Mouse (Mus musculus): Measurements from ENCODE around the gene Cdk19. TPM values are rescaled to one million over a fixed set of nuclear protein-coding genes. Genes with fewer than 3 reads are reported as not detected.

Gene Cdk19
- polyA plus RNA-seq, 1 experiment = 21.5 TPM

DNA sequence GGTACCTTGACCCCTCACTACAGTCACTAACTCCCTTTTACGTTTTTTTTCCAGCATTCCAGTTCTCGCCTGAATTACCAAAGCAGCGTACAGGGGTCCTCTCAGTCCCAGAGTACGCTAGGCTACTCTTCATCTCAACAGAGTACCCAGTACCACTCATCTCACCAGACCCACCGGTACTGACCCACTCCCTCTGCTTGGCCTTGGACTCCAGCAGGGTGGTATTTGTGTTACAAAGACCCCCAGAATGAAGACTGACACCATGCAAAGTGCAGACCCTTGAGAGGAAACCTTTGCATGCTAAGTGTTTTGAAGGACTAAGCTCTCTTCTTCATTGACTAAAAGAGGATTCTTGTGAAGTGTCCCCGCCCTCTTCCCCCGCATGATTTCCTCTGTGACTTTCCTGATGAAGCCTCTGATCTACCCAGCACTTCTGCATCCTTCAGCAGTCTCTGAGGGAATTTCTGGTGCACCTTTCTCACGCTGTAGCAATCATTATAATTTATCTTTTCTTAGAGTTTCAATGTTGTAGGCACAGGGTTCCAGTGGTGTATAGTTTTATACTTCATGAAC is 140.3 kb downstream of the Cdk19 start:
- TF ChIP-seq POLR2A (IDR thresholded peaks at IDR 0.05; ENCODE audit: borderline replicate concordance, extremely low read depth, low read depth, low read length) = no peak
- TF ChIP-seq CTCF (IDR thresholded peaks at IDR 0.05; ENCODE audit: insufficient read depth, low read length) = no peak
- Histone ChIP-seq H3K4me1 (ENCODE audit: control insufficient read depth, insufficient read depth, low read length) (peaks cover 15% of the 10 kb centered on the region), H3K4me3 (replicated peaks; ENCODE audit: extremely low read depth, low read depth, low read length) (no peak overlapping the region)
- DNase-seq = no peak
- WGBS = 70% methylated on average over 8 of the region's 8 CpGs

GRCm38 (mm10) chr10:40481534-40481933 is 142.2 kb downstream of the Cdk19 start:
- Histone ChIP-seq H3K4me1 (ENCODE audit: control insufficient read depth, insufficient read depth, low read length) (peaks cover 9% of the 10 kb centered on the region), H3K4me3 (replicated peaks; ENCODE audit: extremely low read depth, low read depth, low read length) (no peak overlapping the region)
- no peak for TF ChIP-seq POLR2A (IDR thresholded peaks at IDR 0.05; ENCODE audit: borderline replicate concordance, extremely low read depth, low read depth, low read length)
- no peak for TF ChIP-seq CTCF (IDR thresholded peaks at IDR 0.05; ENCODE audit: insufficient read depth, low read length)
- 53% methylated on average over 3 of the region's 3 CpGs for WGBS
- no peak for DNase-seq

- Histone ChIP-seq H3K4me1 (ENCODE audit: control insufficient read depth, insufficient read depth, low read length) (peaks cover 2% of the 10 kb centered on the region; the same call in 1 of the 2 replicates), H3K4me3 (replicated peaks; ENCODE audit: extremely low read depth, low read depth, low read length) (no peak overlapping the region)
- no peak for TF ChIP-seq POLR2A (IDR thresholded peaks at IDR 0.05; ENCODE audit: borderline replicate concordance, extremely low read depth, low read depth, low read length)
- TF ChIP-seq CTCF (IDR thresholded peaks at IDR 0.05; ENCODE audit: insufficient read depth, low read length) = no peak
- DNase-seq = no peak
- 80% methylated on average over 6 of the region's 6 CpGs for WGBS
These were observed 142.9 kb downstream of the Cdk19 start for GRCm38 (mm10) chr10:40482285-40482684.

- Histone ChIP-seq H3K4me3 (replicated peaks; ENCODE audit: extremely low read depth, low read depth, low read length) (no peak overlapping the region), H3K4me1 (ENCODE audit: control insufficient read depth, insufficient read depth, low read length) (no peaks in the 10 kb centered on the region)
- DNase-seq = no peak
- no peak for TF ChIP-seq POLR2A (IDR thresholded peaks at IDR 0.05; ENCODE audit: borderline replicate concordance, extremely low read depth, low read depth, low read length)
- no peak for TF ChIP-seq CTCF (IDR thresholded peaks at IDR 0.05; ENCODE audit: insufficient read depth, low read length)
- 84% methylated on average over 6 of the region's 6 CpGs for WGBS
These were observed 149.9 kb downstream of the Cdk19 start for GRCm38 (mm10) chr10:40489086-40489796.

- WGBS = 92% methylated on average over 7 of the region's 7 CpGs
- TF ChIP-seq POLR2A (IDR thresholded peaks at IDR 0.05; ENCODE audit: borderline replicate concordance, extremely low read depth, low read depth, low read length) (no peak), CTCF (IDR thresholded peaks at IDR 0.05; ENCODE audit: insufficient read depth, low read length) (no peak)
- no peak overlapping the region for H3K4me3 ChIP-seq (replicated peaks; ENCODE audit: extremely low read depth, low read depth, low read length)
- no peak for DNase-seq
- peaks cover 4% of the 10 kb centered on the region; the same call in 1 of the 2 replicates for H3K4me1 ChIP-seq (ENCODE audit: control insufficient read depth, insufficient read depth, low read length)
These were observed 151.8 kb downstream of the Cdk19 start for GRCm38 (mm10) chr10:40491131-40491530.

DNA sequence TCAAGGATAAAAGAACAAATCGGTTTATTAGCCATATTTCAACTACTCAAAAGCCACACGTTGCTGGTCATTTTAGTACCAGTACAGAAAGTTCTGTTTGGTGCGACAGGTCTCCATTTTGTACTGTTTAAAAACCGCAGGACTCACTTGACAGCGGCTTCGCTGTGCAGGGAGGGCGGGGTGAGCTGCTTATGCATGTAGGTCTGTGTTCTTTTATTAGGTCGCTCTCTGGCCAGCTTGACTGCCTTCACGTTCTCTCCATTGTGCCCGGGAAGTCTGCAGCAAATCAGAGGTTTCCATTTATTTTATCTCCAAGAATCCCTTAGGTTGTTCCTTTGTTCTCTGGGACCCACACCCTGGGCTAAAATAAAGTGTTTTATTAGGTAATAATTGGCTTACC is 152.4 kb downstream of the Cdk19 start:
- peaks cover 4% of the 10 kb centered on the region; the same call in 1 of the 2 replicates for H3K4me1 ChIP-seq (ENCODE audit: control insufficient read depth, insufficient read depth, low read length)
- no peak overlapping the region for H3K4me3 ChIP-seq (replicated peaks; ENCODE audit: extremely low read depth, low read depth, low read length)
- WGBS = 66% methylated on average over 10 of the region's 10 CpGs
- no peak for DNase-seq
- TF ChIP-seq CTCF (IDR thresholded peaks at IDR 0.05; ENCODE audit: insufficient read depth, low read length) = no peak
- no peak for TF ChIP-seq POLR2A (IDR thresholded peaks at IDR 0.05; ENCODE audit: borderline replicate concordance, extremely low read depth, low read depth, low read length)

DNA sequence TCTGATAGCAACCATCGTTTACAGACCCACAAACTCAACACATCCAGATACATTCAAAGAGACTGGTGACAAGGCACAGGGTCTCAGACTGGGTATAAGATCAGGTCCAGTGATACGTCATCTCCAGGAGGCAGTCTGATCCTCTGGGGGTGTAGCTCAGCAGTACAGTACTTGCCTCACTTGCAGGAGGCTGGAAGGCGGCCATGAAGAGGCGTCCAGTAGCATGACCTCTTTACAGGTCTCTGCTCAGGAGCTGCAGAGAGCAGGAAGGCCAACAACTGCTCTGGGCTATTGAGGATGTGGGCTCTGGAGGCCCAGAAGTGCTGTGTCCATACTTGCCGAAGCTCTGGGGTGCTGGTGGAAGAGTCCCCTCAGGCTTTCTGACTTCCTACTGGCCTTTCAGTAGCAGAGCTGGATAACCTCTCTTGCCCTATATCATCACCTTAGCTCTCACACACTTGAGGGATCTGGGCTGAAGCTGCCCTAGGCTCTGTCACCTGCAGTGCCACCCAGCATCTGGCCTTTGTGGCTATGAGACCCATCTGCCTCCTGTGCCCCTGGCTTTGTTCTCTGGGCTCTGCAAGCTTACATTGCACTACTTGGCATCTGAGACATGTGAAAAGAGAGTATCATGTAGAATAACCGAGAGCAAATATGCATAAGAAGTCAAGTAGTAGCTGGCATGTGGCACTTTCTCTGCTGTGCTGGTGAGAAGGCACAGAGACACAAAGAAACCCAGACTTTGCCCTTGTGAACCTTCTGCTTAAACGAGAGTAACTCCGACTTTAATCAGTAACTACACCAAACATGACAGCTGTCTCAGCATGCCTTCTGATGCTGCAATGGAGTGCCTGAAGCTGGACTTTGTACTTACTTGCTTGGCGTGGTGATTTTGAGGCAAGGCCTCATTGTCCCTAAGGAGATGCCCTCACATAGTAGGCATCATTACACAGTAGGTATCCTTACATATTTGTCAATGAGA is 155.1 kb downstream of the Cdk19 start:
- no peak overlapping the region for H3K4me3 ChIP-seq (replicated peaks; ENCODE audit: extremely low read depth, low read depth, low read length)
- WGBS = 72% methylated on average over 9 of the region's 9 CpGs

DNA sequence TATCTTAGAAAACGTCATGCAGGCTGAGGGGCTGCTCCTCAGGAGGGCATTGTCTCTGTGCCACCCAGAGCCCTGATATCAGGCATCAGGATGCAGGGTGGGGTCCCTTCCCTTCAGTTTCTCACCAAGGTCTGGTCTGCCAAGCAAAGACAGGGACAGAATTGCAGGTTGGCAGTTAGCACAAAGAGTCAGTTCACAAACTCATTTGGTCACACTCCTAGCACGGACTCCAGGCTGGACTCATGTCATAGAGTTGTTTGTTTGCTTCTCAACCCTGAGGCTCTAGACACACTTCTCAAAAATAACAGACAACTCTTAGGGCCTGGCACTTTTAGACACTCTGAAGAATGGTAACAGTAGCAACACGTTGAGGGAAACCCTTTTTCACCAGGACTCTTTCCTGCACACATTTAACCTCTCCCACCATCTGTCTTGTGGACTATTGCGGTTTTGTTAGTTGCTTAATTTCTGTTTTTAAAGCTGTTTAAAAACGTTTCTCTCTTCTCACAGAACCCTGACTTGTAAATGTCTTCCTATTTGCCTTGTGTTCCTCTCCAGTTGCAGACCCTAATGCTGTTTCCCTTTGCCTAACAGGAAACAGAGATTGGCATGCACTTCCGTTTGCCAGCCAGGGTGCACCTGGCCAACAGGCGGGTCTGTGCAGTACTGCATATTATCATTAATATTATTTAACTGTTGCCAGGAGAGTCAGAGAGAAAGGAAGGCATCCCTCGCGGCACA is 158.1 kb downstream of the Cdk19 start:
- Histone ChIP-seq H3K4me1 (ENCODE audit: control insufficient read depth, insufficient read depth, low read length) (peaks cover 17% of the 10 kb centered on the region), H3K4me3 (replicated peaks; ENCODE audit: extremely low read depth, low read depth, low read length) (no peak overlapping the region)
- DNase-seq = no peak
- TF ChIP-seq CTCF (IDR thresholded peaks at IDR 0.05; ENCODE audit: insufficient read depth, low read length) (no peak), POLR2A (IDR thresholded peaks at IDR 0.05; ENCODE audit: borderline replicate concordance, extremely low read depth, low read depth, low read length) (no peak)
- WGBS = 25% methylated on average over 9 of the region's 9 CpGs

More for the DNA sequence above, 155.1 kb downstream of the Cdk19 start:
- no peak for DNase-seq
- peaks cover 11% of the 10 kb centered on the region for H3K4me1 ChIP-seq (ENCODE audit: control insufficient read depth, insufficient read depth, low read length)
- TF ChIP-seq CTCF (IDR thresholded peaks at IDR 0.05; ENCODE audit: insufficient read depth, low read length) (no peak), POLR2A (IDR thresholded peaks at IDR 0.05; ENCODE audit: borderline replicate concordance, extremely low read depth, low read depth, low read length) (no peak)

GRCm38 (mm10) chr10:40498426-40498825 is 159.1 kb downstream of the Cdk19 start:
- no peak for DNase-seq
- TF ChIP-seq POLR2A (IDR thresholded peaks at IDR 0.05; ENCODE audit: borderline replicate concordance, extremely low read depth, low read depth, low read length) (no peak), CTCF (IDR thresholded peaks at IDR 0.05; ENCODE audit: insufficient read depth, low read length) (no peak)
- Histone ChIP-seq H3K4me3 (replicated peaks; ENCODE audit: extremely low read depth, low read depth, low read length) (no peak overlapping the region), H3K4me1 (ENCODE audit: control insufficient read depth, insufficient read depth, low read length) (peaks cover 17% of the 10 kb centered on the region)
- 79% methylated on average over 4 of the region's 4 CpGs for WGBS

All from lung, adult 2 months (tissue).